Mouse (Mus musculus) forebrain, embryonic 15.5 days (tissue): ENCODE measurements around the gene Pmfbp1. TPM values are rescaled to one million over a fixed set of nuclear protein-coding genes. Genes with fewer than 3 reads are reported as not detected.
A peak's percentile ranks its signal among the peaks of the same experiment; 100 is the strongest.
"Not testable (repeated sequence)": the region's sequence is repeated elsewhere in the genome, so short reads cannot be mapped to it uniquely, and the experiment has no call there.

Source experiments
- ATAC-seq: fragments of 200-750 bp; cut with Nextera tagmentation; replicated peaks from 2 replicates; pipeline ENCODE4 v1.8.0; 2017; ENCODE audit warnings: mild to moderate bottlenecking, moderate TSS enrichment, moderate library complexity
- H3K27ac ChIP-seq: fragments of 300-500 bp; sonication (generic); replicated peaks from 2 replicates; pipeline ENCODE4 v1.5.1; 2015; ENCODE audit warnings: mild to moderate bottlenecking, inconsistent platforms
- H3K27me3 ChIP-seq: fragments of 300-500 bp; sonication (generic); 2 replicates; pipeline ENCODE4 v1.6.1; 2015; ENCODE audit warnings: inconsistent platforms
- H3K36me3 ChIP-seq: fragments of 300-500 bp; sonication (generic); 2 replicates; pipeline ENCODE4 v1.6.1; 2015; ENCODE audit warnings: mild to moderate bottlenecking, inconsistent platforms
- H3K4me1 ChIP-seq: fragments of 300-500 bp; sonication (generic); 2 replicates; pipeline ENCODE4 v1.6.1; 2015; ENCODE audit warnings: inconsistent platforms
- H3K4me2 ChIP-seq: fragments of 300-500 bp; sonication (generic); replicated peaks from 2 replicates; pipeline ENCODE4 v1.6.1; 2015; ENCODE audit warnings: mild to moderate bottlenecking, inconsistent platforms
- H3K4me3 ChIP-seq: fragments of 300-500 bp; sonication (generic); 2 replicates; pipeline ENCODE4 v1.5.1; 2015; ENCODE audit warnings: mild to moderate bottlenecking, inconsistent platforms
- H3K9ac ChIP-seq: fragments of 300-500 bp; sonication (generic); replicated peaks from 2 replicates; pipeline ENCODE4 v1.6.1; 2015; ENCODE audit warnings: mild to moderate bottlenecking, inconsistent platforms
- H3K9me3 ChIP-seq: fragments of 300-500 bp; sonication (generic); 2 replicates; pipeline ENCODE4 v1.6.1; 2016; ENCODE audit warnings: inconsistent platforms
- WGBS: fragments of 180-500 bp; shearing (Covaris S2); methylation state at CpG from one replicate; pipeline ENCODE4 v1.1.7; 2015; ENCODE audit warnings: mixed read lengths; 5-methylcytosine and 5-hydroxymethylcytosine counted together
- polyA plus RNA-seq: library from polyadenylated mRNA; unstranded; fragments of >200 nt; fragmentation: Nextera tagmentation; extraction: Ambion mirVana; gene quantifications from 2 replicates; pipeline ENCODE4 v1.2.1, GENCODE M21; 2015

Gene Pmfbp1
- polyA plus RNA-seq: 0.11 and 0.29 TPM in 2 replicates

DNA sequence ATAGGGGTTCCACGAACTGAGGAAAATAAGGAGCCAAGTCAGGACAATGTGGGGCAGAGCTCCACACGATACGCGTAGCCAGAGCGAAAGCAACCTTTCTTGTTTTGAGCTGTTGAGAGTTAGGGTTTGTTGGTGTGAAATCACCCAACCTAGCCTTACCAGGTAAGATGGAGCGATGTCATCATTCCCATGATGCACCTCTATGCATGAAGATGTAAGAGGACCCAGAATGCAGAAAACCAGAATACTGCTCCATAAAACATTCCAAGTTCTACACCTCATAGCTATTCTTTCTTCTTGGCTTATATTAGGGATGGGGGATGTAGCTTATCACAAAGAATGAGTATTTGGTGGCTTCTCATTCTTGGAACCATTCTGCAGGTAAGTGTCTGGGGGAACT is at the start of gene Pmfbp1:
TSS of gene Pmfbp1 (plus strand) at position 301 of the 400 bp plus-strand sequence.
- 95% methylated on average over 6 of the region's 6 CpGs for WGBS
- Histone ChIP-seq H3K9ac (no peak within 1 kb of the TSS), H3K27me3 (no peaks in the 10 kb centered on the region), H3K9me3 (no peaks in the 10 kb centered on the region), H3K4me3 (no peak within 1 kb of the TSS), H3K36me3 (no peaks in the 10 kb centered on the region), H3K4me2 (no peak within 1 kb of the TSS), H3K4me1 (no peaks in the 10 kb centered on the region), H3K27ac (no peak within 1 kb of the TSS)
- ATAC-seq: no peak

DNA sequence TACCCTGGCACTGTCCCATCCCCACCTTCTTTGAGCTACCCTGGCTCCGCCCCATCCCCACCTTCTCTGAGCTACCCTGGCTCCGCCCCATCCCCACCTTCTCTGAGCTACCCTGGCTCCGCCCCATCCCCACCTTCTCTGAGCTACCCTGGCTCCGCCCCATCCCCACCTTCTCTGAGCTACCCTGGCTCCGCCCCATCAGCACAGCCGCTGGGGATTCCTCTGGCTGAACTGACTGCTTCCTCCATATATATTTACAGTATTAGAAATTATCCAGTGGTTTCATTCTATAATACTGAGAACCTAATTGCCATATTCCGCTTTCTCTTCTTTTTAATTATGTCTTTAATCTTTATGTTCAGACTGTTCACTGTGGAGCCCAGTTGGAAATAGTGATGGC is 46.9 kb upstream of the Pmfbp1 start:
- H3K36me3 ChIP-seq, H3K27ac ChIP-seq, H3K9ac ChIP-seq, H3K4me3 ChIP-seq, ATAC-seq, H3K4me1 ChIP-seq, H3K27me3 ChIP-seq, H3K9me3 ChIP-seq, H3K4me2 ChIP-seq: not testable (repeated sequence)
- WGBS: 56% methylated on average over 7 of the region's 7 CpGs

DNA sequence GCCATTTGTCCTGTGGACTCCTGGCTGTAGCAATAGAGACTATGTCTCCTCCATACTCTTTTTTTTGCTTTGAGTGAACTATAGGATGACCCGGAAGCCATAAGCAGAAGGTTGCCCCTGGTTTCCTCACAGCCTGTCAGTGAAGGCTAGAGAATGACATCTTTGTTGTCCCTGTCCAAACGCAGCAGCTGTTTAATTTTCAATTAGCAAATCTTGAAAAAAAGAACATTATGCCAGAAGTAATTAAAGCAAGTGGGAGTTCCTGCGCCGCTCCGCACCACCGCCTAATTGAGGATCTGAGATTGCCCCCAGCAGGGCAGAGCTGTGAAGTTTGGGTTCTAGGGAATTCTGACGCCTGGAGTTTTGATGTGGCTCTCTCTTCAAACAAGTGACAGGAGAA is 42.8 kb upstream of the Pmfbp1 start:
- Histone ChIP-seq H3K36me3 (no peaks in the 10 kb centered on the region), H3K9ac (no peak overlapping the region), H3K4me1 (0 out of 2 replicates have a peak, but pooled peaks cover 6% of the 10 kb centered on the region), H3K4me2 (no peak overlapping the region), H3K4me3 (no peak overlapping the region), H3K27ac (no peak overlapping the region), H3K27me3 (no peaks in the 10 kb centered on the region), H3K9me3 (no peaks in the 10 kb centered on the region)
- peak; percentile 46; the same call in 1 of the 2 replicates for ATAC-seq
- 17% methylated on average over 7 of the region's 7 CpGs for WGBS

DNA sequence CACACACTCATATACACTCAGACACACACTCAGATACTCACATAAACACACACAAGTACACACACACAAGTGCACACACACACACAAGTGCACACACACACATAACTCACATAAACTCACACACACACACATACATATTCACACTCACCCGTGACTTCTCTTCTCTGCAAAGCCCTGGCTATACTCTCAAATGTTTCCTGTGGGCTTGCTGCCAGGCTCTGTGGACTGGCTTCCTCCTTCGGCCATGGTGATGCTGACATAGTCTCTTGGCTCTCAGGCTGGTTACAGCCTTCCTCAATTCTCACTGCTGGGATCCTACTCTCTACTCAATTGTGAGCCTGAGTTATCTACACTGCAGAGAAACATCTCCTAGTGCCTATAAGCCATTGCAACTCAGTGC is 38.7 kb upstream of the Pmfbp1 start:
- H3K27me3 ChIP-seq: no peaks in the 10 kb centered on the region
- no peak overlapping the region for H3K4me2 ChIP-seq
- no peak overlapping the region for H3K9ac ChIP-seq
- H3K4me3 ChIP-seq: no peak overlapping the region
- H3K9me3 ChIP-seq: no peaks in the 10 kb centered on the region
- WGBS: 66% methylated on average over 2 of the region's 2 CpGs
- H3K4me1 ChIP-seq: 0 out of 2 replicates have a peak, but pooled peaks cover 6% of the 10 kb centered on the region
- no peaks in the 10 kb centered on the region for H3K36me3 ChIP-seq
- no peak overlapping the region for H3K27ac ChIP-seq
- no peak for ATAC-seq

- H3K27me3 ChIP-seq: no peaks in the 10 kb centered on the region
- H3K9me3 ChIP-seq: no peaks in the 10 kb centered on the region
- ATAC-seq: no peak
- H3K36me3 ChIP-seq: no peaks in the 10 kb centered on the region
- H3K4me3 ChIP-seq: no peak overlapping the region
- no peaks in the 10 kb centered on the region for H3K4me1 ChIP-seq
- 44% methylated on average over 8 of the region's 8 CpGs for WGBS
- no peak overlapping the region for H3K9ac ChIP-seq
- no peak overlapping the region for H3K27ac ChIP-seq
- H3K4me2 ChIP-seq: no peak overlapping the region
Observed at GRCm38 (mm10) chr8:109457387-109457786, 36.4 kb upstream of the Pmfbp1 start.

GRCm38 (mm10) chr8:109458580-109458979 is 35.2 kb upstream of the Pmfbp1 start:
- H3K9me3 ChIP-seq: no peaks in the 10 kb centered on the region
- peaks cover 7% of the 10 kb centered on the region for H3K4me1 ChIP-seq
- H3K9ac ChIP-seq: no peak overlapping the region
- no peaks in the 10 kb centered on the region for H3K27me3 ChIP-seq
- no peak overlapping the region for H3K4me2 ChIP-seq
- 81% methylated on average over 12 of the region's 12 CpGs for WGBS
- no peak overlapping the region for H3K4me3 ChIP-seq
- ATAC-seq: no peak
- H3K27ac ChIP-seq: no peak overlapping the region
- no peaks in the 10 kb centered on the region for H3K36me3 ChIP-seq

DNA sequence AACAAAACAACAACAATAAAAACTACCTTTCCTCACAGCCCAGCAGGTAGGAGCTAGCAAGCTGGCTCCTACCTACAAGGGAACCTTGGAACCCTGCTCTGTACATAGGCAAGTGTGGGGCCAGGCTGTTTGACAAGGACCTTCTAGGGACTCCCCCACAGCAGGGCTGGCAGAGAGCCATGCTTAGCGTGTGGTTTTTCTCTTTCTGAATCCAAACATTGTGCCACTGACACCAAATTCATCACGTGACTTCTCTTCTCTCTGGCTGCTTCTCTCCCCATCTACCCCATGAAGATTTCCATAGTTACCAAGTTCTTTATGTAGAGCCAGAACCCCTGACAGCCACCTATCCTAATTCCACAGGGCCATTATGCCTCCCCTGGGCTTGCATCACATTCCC is 30.8 kb upstream of the Pmfbp1 start:
- no peak overlapping the region for H3K4me3 ChIP-seq
- peaks cover 49% of the 10 kb centered on the region for H3K4me1 ChIP-seq
- no peaks in the 10 kb centered on the region for H3K9me3 ChIP-seq
- H3K36me3 ChIP-seq: no peaks in the 10 kb centered on the region
- ATAC-seq: no peak
- H3K9ac ChIP-seq: no peak overlapping the region
- H3K27me3 ChIP-seq: no peaks in the 10 kb centered on the region
- WGBS: 11% methylated on average over 2 of the region's 2 CpGs
- H3K27ac ChIP-seq: peak overlapping the region; percentile 96
- no peak overlapping the region for H3K4me2 ChIP-seq

- Histone ChIP-seq H3K9ac (peak overlapping the region; percentile 46), H3K27me3 (0 out of 2 replicates have a peak, but pooled peaks cover 7% of the 10 kb centered on the region), H3K4me1 (peaks cover 55% of the 10 kb centered on the region), H3K27ac (peak overlapping the region; percentile 96), H3K36me3 (no peaks in the 10 kb centered on the region), H3K4me2 (peak overlapping the region; percentile 50), H3K9me3 (no peaks in the 10 kb centered on the region), H3K4me3 (peak overlapping the region; percentile 27)
- peak; percentile 17; the same call in 1 of the 2 replicates for ATAC-seq
- 10% methylated on average over 13 of the region's 13 CpGs for WGBS
Observed at GRCm38 (mm10) chr8:109463677-109464313, 30.0 kb upstream of the Pmfbp1 start.

GRCm38 (mm10) chr8:109464451-109464891 is 29.4 kb upstream of the Pmfbp1 start:
- Histone ChIP-seq H3K36me3 (no peaks in the 10 kb centered on the region), H3K4me1 (peaks cover 62% of the 10 kb centered on the region), H3K9ac (peak overlapping the region; percentile 46), H3K27me3 (0 out of 2 replicates have a peak, but pooled peaks cover 7% of the 10 kb centered on the region), H3K9me3 (no peaks in the 10 kb centered on the region), H3K4me3 (peak overlapping the region; percentile 27), H3K4me2 (peak overlapping the region; percentile 50), H3K27ac (peak overlapping the region; percentile 96)
- WGBS: 4% methylated on average over 15 of the region's 15 CpGs
- ATAC-seq: peak; percentile 88

- 55% methylated on average over 3 of the region's 3 CpGs for WGBS
Observed at GRCm38 (mm10) chr8:109465056-109465455, 28.8 kb upstream of the Pmfbp1 start.

GRCm38 (mm10) chr8:109465761-109466160 is 28.1 kb upstream of the Pmfbp1 start:
- Histone ChIP-seq H3K4me3 (no peak overlapping the region), H3K4me1 (peaks cover 66% of the 10 kb centered on the region), H3K27me3 (0 out of 2 replicates have a peak, but pooled peaks cover 7% of the 10 kb centered on the region), H3K9ac (no peak overlapping the region), H3K27ac (peak overlapping the region; percentile 96), H3K36me3 (no peaks in the 10 kb centered on the region), H3K4me2 (no peak overlapping the region), H3K9me3 (no peaks in the 10 kb centered on the region)
- 35% methylated on average over 3 of the region's 3 CpGs for WGBS
- ATAC-seq: no peak

More at GRCm38 (mm10) chr8:109465056-109465455, 28.8 kb upstream of the Pmfbp1 start:
- no peaks in the 10 kb centered on the region for H3K9me3 ChIP-seq
- no peaks in the 10 kb centered on the region for H3K36me3 ChIP-seq
- peak overlapping the region; percentile 96 for H3K27ac ChIP-seq
- no peak; the same call in 1 of the 2 replicates for ATAC-seq
- H3K4me1 ChIP-seq: peaks cover 66% of the 10 kb centered on the region
- no peak overlapping the region; the same call in 1 of the 2 replicates for H3K9ac ChIP-seq
- H3K4me2 ChIP-seq: peak overlapping the region; percentile 50
- H3K4me3 ChIP-seq: no peak overlapping the region
- 0 out of 2 replicates have a peak, but pooled peaks cover 7% of the 10 kb centered on the region for H3K27me3 ChIP-seq

- Histone ChIP-seq H3K36me3 (no peaks in the 10 kb centered on the region), H3K9me3 (no peaks in the 10 kb centered on the region), H3K9ac (no peak overlapping the region), H3K27ac (no peak overlapping the region), H3K4me1 (peaks cover 66% of the 10 kb centered on the region), H3K4me3 (no peak overlapping the region), H3K27me3 (0 out of 2 replicates have a peak, but pooled peaks cover 7% of the 10 kb centered on the region), H3K4me2 (no peak overlapping the region)
- ATAC-seq: no peak
- WGBS: 26% methylated on average over 5 of the region's 5 CpGs
Observed at GRCm38 (mm10) chr8:109467516-109467915, 26.3 kb upstream of the Pmfbp1 start.
